Mouse (Mus musculus) WW6 (cell line): ENCODE results near the gene Pigw.

Experiments used
- DNase-seq: peaks from one replicate; pipeline ENCODE4 v3.0.0-alpha.2; 2013; ENCODE audit warnings: low read depth, low spot score

The Pigw gene

DNA sequence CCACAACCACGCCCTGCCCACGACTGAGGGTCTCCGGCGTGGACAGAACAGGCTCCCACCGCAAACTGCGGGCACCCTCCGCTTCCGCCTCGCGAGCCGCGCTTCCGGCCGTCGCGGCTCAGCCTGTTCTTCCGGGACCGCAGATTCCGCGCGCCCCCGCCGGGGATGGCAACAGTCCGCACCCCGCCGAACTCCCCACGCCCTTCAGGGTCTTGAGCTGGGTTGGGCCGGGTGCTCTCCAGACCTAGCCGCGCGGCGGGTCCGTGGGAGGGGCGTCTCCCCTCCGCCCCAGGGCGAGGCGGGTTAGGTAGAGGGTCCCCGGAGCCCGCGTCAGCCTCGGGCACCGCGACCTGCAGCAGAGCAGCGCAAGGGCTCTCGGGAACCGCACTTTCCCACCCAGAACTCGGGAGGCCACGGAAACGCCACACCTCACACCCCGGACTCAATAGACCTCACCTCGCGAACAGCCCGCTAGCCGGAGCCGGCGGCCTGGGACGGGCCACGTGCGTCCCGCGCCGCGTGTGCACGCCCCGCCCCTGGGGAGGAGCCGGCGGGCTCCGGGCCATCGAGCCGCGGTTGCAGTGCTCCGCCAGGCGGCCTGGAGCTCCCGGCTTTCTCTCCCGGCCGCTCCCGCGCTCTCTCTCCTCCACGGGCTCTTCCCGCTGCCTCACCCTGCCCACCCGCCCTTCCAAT is at the start of gene Pigw, which contains the start of gene Myo19:
Gene Pigw, minus strand, starts transcription at position 514 of the 693 bp plus-strand sequence.
Gene Myo19, plus strand, starts transcription at position 377 of the 693 bp plus-strand sequence.
- DNase-seq: peak; percentile 79

DNA sequence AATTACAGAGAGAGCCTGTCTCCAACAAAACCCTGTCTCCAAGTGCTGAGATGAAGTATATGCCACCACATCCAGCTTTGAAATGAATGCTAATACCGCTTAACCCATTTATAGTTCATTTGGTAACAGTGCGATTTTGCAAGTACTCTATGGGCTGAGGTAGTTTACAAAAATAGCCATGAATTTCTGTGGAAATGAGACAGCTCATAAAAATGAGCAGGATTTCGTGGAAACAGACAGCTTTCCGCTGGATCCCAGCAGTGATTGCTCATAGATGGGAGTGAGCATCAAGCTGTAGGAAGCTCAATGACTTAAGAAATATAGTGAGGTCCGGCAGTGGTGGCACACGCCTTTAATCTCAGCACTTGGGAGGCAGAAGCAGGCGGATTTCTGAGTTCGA is 40.9 kb upstream of the Pigw start:
- no peak for DNase-seq

DNA sequence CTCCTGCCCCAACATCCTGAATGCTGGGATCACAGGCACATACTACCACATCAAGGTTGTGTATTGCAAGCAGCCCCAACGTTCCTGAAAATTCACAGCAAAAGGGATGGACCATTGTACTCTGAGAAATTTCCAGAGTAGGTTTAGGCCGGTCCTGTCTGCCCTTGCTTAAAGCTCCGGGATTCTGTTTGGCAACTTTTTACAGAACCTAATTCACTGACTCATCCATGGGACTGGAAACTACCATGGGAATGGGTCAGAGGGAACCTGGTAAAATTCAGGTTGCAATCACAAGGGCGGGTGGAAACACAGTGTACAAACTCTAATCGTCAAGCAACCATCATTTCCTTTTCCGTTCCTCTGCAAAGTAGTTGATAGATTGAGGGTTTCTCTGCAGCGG is 39.9 kb upstream of the Pigw start:
- no peak for DNase-seq

DNA sequence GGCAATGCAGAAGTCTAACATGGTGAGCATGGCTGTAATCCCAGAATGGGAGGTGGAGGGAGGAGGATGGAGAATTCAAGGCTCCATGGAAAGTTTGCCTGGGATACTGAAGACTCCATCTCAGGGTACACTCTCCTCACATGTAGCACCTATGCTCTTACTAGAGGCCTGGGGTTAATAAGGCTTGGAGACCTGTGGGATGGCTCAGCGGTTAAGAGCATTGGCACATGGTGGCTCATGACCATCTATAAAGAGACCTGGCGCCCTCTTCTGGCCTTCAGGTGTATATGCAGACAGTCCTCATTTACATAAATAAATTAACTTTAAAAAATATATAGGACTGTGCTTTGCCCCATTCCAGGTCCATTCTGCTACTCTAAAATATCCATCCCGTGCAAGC is 39.2 kb upstream of the Pigw start:
- peak; percentile 28 for DNase-seq

DNA sequence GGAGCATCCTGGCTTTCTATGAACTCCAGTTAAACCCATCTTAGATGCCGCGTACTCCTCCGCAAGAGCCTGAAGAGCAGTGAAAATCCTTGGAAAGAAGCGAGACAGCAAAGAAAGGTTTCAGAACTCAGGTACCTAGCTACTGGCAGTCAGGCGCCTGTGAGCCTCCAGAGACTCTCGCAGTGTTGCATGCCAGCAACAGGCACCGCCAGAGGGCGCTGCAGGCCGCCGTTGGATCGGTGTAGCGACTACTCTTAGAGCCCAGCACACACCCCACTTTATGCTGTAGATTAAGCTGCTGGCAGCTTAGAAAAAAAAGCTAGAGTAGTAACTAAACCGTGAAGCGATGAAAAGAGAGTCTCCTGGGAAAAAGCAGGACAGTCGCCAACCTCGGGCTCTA is 38.3 kb upstream of the Pigw start:
- peak; percentile 71 for DNase-seq

DNA sequence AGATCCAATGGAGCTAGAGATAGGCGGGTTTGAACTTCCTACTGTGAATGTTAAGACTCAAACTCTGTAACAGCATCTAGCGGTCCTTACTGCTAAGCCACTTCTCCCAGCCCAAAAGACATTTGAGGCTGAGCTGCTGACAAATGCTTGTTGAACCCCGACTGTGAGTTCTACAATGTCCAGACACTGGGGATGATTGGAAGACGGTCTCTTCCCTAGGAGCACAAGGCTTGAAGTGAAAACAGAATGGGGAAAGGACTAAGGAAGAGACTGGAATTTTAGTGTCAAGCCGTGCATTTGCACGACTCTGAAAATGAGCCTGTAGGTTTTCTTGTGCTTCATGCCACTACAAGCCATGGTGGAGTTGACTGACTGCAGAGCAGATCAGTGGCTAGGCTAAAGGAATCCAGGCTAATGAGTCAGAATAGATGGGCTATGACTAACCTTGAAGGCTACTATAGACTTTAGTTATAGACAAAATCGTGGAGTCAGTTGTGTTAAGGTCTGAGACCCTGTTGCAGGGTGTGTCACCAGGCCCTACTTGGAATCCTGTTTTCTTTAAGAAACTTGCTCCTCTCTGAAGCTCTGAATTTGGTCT is 36.7 kb upstream of the Pigw start:
- DNase-seq: no peak

DNA sequence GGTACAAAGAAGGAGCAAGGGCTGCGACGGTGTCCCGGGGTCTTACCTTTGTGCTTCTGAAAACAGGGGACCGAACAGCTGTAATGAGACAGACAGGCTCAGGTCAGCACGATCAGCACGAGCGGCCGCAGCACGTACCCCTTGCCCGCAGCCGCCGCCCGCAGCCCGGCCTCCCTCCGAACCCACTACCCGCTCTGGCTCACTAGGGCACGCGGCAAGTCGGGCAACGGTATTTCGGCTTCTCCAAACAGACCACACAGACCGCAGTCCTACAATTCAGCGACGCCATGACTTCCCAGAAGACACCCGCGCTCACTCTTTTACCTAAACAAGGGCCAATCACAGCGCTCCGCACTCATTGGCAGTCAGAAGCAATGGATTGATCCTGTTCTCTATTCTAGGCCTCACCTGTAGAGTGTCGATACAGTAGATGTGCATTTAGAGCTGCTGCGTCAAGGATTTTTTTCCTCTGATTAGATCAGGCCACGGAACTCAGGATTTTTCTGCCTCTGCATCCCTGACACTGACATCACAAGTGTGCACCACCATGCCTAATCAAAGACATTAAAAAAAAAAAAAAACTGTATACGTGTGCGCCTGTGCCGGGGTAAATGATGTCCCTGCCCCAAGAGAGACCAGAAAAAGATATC is 36.1 kb upstream of the Pigw start, which contains the start of gene Znhit3:
Gene Znhit3, minus strand, starts transcription at position 314 of the 650 bp plus-strand sequence.
- DNase-seq: peak; percentile 80

DNA sequence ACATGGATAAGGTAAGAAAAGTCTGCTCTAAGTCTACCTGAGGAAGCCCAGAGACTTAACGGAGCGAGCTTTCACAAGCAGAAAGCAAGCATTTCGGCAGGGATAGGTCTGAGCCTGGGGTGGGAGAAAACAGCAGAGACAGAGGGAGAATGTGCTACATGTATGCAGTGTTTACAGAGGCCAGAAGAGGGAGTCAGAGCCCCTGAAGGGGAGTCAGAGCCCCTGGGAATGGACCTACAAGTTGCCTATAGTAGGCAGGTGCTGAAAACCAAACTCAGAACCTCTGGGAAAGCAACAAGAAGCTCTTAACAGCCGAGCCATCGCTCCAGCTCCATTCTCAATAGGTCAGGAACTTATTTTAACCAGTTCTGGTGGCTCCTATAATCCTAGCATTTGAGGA is 34.6 kb upstream of the Pigw start:
- peak; percentile 69 for DNase-seq

DNA sequence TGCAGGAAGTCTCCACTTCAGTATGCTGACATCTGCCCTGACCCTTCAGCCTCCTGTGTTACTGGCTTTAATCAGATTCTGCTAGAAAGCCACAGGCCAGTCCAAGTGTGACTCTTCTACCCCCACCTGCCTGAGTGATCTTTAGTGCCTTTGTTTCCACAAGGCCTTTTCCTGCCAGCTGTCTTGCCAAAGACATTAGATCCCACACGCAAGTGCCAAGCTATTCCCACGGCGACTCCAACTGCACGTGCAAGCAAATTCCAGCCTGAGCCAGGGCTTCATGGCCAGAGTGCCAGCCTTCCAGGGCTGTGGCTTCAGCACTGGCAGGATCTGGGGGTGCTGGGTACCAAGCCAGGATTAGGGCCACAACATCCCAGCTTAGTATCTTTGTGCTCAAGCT is 30.3 kb upstream of the Pigw start:
- DNase-seq: no peak

DNA sequence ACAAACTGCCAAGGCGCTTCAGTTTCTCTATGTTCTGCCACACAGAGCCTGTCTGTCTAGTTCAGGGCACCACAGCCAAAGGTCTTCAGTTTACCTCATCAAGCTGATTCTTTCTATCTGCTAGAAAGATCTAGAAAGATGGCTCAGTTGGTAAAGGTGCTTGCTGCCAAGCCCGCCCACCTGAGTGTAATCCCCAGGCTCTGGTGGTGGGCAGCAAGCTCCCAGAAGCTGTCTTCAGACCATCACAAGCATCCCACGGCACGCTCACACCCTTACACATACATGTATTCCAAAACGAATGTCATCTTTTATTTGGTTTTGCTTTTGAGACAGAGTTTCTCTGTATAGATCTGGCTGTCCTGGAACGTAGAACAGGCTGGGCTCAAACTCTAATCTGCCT is 28.4 kb upstream of the Pigw start:
- DNase-seq: no peak

DNA sequence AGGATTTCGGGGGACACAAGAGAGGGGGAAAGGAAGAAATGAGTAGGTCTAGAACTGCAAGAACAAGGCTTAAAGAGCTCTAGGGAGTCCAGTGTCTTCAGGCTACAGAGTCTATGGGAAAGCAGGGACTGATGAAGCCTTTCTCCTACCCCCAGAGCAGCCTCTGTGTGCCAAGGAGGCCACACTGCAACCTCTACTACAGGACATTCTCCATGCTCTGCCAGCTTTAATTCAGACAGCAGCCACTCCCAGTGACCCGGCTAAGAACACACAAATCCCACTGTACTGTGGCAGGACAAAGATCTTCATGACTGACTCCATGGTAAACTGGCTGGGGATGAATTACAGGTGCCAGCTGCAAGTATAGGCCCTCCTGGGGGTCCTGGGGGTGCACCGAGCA is 27.0 kb upstream of the Pigw start:
- no peak for DNase-seq

DNA sequence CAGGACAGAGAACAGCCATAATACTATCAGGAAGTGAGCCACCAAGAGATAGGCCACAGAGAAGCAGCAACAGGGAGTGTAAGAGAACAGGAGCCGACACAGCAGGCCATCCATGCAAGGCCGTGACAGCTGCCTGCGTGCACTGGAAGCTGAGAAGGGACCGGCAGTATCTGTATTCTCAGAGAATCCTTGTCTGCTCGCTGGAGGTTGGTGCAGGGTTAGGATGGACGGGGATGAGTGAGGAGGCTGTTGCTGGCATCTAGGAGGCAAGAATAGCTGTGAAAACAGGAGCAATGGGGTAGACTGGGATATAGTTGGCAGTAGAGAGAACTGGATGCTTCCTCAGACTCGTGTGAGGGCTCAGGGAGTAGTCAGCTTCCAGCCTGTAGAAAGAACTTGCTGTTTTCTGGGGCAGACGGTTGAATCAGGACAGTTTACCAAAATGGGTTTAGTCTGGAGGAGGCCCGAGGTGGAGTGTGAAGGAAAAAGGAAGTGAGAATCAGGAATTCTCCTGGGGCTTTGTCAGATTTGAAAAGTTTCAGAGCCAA is 24.6 kb upstream of the Pigw start:
- DNase-seq: no peak

DNA sequence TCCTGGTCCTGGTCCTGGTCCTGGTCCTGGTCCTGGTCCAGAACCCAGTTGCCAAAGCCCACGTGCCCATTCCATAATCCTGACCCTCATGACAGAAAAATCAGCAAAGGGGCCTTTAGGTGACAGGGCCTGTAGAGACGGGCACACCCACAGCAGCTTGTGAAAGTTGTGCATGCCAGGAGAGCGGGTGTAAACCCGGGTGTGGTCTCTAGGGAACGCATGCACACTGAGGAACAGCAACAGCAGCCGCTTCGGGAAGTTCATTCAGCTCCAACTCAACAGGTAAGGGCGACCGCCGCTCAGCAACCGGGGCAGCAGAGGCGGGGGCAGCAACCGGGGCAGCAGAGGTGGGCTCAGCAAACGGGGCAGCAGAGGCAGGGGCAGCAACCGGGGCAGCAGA is 13.0 kb upstream of the Pigw start:
- DNase-seq: no peak

DNA sequence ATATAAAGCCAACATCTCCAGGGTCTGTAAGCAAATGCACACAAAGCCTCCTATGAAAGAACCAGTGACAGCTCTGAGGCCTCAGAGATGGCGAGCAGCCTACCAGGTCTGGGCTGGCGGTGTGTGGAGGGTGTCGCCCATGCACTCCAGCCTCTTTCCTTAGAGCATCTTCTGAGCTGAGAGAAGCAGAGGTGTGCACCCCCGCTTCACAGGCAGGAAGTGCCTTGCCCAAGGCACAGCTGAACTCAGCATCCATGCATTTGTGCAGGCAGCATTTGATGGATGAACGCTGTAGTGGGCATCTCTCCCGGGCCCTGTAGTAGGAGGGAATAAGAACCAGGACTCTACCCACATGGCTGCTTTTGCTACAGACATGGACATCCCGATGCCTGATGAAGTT is 11.6 kb upstream of the Pigw start:
- no peak for DNase-seq

DNA sequence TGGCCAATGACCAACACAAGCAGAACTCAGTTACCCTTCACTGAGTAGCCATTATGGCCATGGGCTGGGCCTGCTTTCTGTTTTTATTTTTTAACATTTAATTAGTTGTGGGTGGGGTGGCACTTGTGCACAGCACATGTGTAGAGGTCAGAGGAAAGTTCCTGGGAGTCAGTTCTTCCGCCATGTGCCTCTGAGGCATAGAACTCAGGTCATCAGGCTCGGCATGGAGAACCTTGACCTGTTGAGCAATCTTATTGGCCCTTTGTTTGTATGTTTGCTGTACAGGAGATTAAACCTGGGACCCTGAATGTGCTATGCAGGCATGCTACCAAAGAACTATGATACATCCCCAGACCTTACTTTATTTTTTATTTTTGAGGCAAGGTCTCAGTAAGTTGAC is 9.4 kb upstream of the Pigw start:
- no peak for DNase-seq

DNA sequence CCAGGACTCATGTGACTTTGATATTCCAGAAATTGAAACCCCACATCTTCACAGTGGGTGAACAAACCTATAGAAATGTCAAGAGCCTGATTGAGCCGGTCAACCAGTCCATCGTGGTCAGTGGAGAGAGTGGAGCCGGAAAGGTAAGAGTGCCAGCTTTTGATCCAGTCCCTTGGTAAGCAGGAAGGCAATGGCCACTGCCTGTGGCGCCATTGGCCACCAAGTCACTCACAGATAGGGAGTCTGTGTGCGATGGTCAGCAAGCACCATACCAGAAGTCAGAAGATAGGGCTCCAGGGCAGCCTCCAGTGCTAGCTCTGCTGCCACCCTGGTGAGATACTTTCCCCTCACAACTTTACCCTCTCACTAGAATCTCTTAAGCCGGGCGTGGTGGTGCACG is 7.9 kb upstream of the Pigw start:
- no peak for DNase-seq

DNA sequence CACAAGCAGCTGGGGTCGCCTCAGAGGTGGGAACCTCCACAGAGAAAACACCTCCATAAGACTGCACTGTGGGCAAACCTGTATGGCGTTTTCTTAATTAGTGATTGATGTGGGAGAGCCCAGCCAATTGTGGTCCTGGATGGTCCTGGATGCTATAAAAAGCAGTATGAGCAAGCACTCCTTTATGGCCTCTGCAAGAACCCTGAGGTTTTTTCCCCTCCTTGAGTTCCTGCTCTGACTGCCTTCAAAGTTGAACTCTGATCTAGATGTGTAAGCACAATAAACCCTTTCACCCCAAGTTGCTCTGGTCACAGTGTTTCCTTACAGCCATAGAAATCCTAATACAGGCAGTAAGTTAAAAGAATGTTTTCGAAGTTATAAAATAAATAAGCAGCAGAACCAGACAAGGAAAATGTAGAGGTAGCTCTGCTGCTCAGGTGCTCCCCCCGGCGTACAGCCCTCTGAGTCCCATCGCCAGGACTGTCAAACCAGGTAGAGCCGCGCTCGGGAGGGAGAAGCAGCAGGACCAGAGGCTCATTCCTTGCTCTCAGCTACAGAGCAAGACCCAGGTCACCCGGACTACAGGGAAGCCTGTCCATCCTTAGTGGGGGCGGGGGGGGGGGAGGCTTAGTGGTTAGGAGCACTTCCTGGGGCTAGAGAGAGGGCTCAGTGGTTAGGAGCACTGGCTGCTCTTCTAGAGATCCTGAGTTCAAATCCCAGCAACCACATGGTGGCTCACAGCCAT is 6.9 kb upstream of the Pigw start:
- DNase-seq: no peak

DNA sequence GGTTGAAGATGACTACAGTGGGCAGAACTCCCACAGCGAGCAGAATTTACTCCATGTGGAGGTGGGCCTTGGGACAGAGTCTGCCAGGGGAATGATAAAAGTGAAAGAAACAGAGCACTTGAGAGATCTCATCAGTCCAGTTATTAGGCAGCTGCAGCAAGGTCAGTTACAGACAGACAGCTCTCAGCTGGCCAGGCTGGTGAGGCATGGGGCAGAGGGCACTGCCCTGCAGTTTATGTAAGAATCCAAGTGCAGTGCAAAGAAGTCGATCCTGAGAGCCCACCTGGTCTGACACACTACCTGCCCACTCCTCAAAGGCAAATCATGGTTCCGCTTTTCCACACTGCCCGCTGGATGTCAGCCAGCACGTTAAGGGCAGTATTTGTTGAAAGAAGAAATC is 6.2 kb upstream of the Pigw start:
- DNase-seq: no peak

DNA sequence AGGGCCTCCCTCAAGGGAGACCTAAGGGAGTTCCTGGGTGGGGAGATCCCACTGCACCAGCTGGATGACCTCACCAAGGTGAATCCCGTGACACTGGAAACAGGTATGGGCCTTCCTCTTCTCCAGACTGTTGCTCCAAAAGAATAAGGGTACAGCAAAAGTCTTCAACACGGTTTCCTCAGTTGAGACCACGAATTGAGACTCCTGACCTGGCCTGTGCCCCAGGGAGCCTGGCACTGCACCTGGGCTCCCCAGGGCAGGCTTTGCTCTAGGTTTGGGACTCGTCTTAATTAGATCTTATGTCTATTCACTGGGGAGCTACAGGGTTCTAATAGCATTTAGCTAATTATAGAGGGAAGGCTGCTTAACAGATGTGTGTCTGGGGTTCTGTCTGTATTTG is 5.2 kb upstream of the Pigw start:
- DNase-seq: no peak

DNA sequence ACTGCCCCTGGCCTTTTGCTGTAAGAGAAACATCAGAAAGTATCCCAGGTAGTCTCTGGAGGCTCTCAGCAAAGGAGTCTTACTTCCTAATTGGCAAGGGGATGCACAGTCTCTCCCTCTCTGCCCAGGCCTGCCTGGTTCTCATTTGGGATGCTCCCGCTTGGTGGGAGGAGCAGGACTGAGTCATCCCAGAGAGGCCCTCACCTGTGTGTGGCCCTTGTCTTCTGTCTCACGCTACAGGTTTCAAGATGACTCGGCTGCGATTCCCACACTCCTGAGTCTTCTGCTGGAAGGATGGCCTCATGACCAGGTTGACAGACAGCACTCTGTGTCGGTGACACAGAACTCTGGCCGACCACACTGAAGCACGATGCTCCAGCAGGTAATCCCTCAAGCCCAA is 2.3 kb upstream of the Pigw start:
- DNase-seq: no peak

DNA sequence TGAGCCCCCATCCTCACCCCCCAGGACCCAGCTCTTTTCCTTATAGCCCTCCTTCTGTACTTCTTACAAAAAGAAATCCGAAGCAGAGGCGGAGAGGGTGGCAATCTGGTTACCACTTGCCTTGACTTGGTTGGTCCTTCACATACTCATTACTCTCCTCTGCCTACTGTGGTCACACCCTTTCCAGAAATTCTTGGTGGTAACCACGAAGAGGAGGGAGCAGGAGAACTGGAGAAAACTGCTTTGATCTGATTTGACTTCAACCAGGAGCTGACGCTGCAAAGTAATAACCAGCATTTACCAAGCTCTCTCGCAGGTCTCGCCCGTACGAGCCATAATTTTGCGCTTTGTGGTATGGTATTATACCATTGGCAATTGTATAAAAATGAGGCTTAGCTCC is 886 bp upstream of the Pigw start:
- DNase-seq: no peak

DNA sequence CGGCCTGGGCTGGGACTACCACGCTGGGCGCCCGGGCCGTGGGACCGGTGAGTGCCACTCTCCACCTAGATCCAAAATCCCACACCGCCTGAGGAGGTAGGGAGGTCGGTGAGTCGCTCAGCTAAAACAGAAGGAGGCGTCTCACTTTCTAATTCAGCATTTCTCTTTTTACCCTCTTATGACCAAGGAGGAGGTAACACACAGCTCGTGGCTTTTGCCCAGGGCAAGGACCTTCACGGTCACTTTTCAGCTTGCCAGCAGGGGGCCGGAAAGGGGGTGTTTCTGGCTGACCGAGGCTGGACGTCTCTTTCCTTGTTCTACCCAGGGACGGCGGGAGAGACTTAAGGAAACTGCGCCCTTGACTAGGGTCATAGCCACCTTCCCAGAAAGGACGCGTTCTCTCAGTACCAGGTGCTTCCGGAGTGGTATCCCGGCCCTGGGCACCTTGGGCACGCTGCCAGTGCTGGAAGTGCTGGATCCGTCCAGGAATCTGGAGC is 428 bp upstream of the Pigw start:
- DNase-seq: no peak
